Comparison of ENCODE assay signal across 11 mouse cellular contexts in genomic region chr1:51101034-51101590, GRCm38 (mm10).
"Had no signal": no experiment of that assay in that cellular context is flagged by ENCODE, and none has a peak within 500 bp of the region (broad histone marks: within the 10 kb centered on the region; RNA-seq: fewer than 3 reads in every experiment).

No protein-coding gene starts in this region.

- ATAC-seq: liver, embryonic 12.5 days; midbrain, embryonic 13.5 days had no signal

- DNase-seq: kidney, postnatal 25 days; liver; lung, adult 18-20 months; lung, postnatal 10 days; lung, postnatal 36 days; right cerebral cortex, adult 18-20 months; right cerebral cortex, postnatal 14 days; thymus, adult 18-20 months; thymus, postnatal 36 days had no signal
